Mouse (Mus musculus): ENCODE results near the gene Tubb4b.

- no peak for TF ChIP-seq CTCF (IDR thresholded peaks at IDR 0.05; ENCODE audit: control insufficient read depth, insufficient read depth, insufficient replicate concordance, low read depth, low read length)
- TF ChIP-seq POLR2A (IDR thresholded peaks at IDR 0.05; ENCODE audit: control insufficient read depth, low read depth, low read length), result no peak
Observed at GRCm38 (mm10) chr2:25217666-25218065, 6.8 kb downstream of the Tubb4b start.

Measured in testis, adult 2 months (tissue).